Mouse (Mus musculus): ENCODE results near the gene Dclk1. TPM values are rescaled to one million over a fixed set of nuclear protein-coding genes. Genes with fewer than 3 reads are reported as not detected.

The Dclk1 gene
- polyA plus RNA-seq, 1 experiment, result 2.2 TPM

DNA sequence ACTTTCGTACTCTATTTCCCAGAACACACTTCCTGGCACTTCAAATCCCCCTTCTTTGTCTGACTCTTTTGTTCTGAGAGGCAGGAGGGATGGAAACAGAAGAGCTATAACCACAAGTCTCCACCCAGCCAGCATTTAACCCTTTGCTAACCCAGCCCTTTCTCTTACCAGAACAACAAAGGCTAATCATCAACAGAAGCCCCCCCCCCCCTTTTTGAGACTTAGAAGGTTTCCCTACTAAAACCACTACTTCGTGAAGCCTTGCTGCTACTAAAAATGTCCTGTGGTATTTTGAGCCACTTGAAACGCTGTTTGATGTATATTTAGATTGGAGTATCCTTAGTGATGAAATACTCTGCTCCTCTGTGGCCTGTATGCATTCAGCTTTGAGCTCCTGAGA lies 177.2 kb downstream of the Dclk1 start:
- Histone ChIP-seq H3K79me3 (ENCODE audit: low read depth) (no peaks in the 10 kb centered on the region), H3K79me2 (ENCODE audit: control insufficient read depth, insufficient read depth) (no peaks in the 10 kb centered on the region), H3K36me3 (ENCODE audit: control insufficient read depth, insufficient read depth) (no peaks in the 10 kb centered on the region), H3ac (ENCODE audit: control insufficient read depth, insufficient read length, low read depth) (no peak overlapping the region), H3K27me3 (ENCODE audit: control insufficient read depth, insufficient read depth, insufficient read length) (no peaks in the 10 kb centered on the region), H3K4me3 (ENCODE audit: insufficient read depth, poor library complexity, severe bottlenecking) (no peak overlapping the region)
- TF ChIP-seq USF1 (IDR thresholded peaks at IDR 0.05; ENCODE audit: low read depth), result no peak
- TF ChIP-seq MYOG (IDR thresholded peaks at IDR 0.05; ENCODE audit: control insufficient read depth, extremely low read depth, insufficient read length), result no peak
- TF ChIP-seq CEBPB (IDR thresholded peaks at IDR 0.05; ENCODE audit: low read depth), result no peak
- no peak for TF ChIP-seq FOSL1 (IDR thresholded peaks at IDR 0.05; ENCODE audit: insufficient read depth, low read length, poor library complexity, severe bottlenecking)
- TF ChIP-seq MAX (IDR thresholded peaks at IDR 0.05), result no peak
- no peak for TF ChIP-seq MYOD1 (IDR thresholded peaks at IDR 0.05; ENCODE audit: control insufficient read depth, insufficient read length, low read depth)
- no peak for TF ChIP-seq CTCF (IDR thresholded peaks at IDR 0.05; ENCODE audit: control insufficient read depth, insufficient read depth, insufficient read length)

DNA sequence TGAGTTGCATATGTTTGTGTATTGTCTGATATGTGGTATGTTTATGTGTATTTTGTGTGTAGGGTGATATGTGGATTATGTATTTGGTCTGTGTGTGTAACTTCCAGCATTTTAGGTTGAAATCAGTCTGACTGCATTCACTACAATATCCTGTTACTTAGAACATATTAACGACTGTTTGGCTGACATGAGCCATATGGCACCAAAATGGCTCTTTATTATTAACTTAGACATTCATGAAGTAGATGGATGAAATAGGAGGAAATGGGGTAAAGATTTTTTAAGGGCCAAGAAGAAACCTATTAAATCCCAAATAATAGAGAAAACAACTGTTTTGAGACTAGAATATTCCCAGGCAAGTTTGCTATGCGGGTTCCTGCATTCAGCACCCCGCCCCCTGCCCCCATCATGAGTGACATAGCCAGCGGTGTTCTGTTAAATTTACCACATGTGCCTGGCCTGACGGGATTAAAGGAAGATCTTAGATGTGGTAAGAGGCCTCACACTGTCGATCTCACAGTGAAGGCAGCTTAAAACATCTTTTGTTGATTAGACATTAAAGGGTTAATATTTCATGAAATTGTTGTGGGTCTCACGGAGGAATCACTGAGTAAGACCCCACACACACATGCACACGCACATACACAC lies 178.4 kb downstream of the Dclk1 start:
- no peaks in the 10 kb centered on the region for H3K36me3 ChIP-seq (ENCODE audit: control insufficient read depth, insufficient read depth)
- no peak overlapping the region for H3ac ChIP-seq (ENCODE audit: control insufficient read depth, insufficient read length, low read depth)
- no peak for TF ChIP-seq MYOG (IDR thresholded peaks at IDR 0.05; ENCODE audit: control insufficient read depth, extremely low read depth, insufficient read length)
- no peak for TF ChIP-seq CTCF (IDR thresholded peaks at IDR 0.05; ENCODE audit: control insufficient read depth, insufficient read depth, insufficient read length)
- no peak for TF ChIP-seq FOSL1 (IDR thresholded peaks at IDR 0.05; ENCODE audit: insufficient read depth, low read length, poor library complexity, severe bottlenecking)
- no peaks in the 10 kb centered on the region for H3K27me3 ChIP-seq (ENCODE audit: control insufficient read depth, insufficient read depth, insufficient read length)
- H3K79me2 ChIP-seq (ENCODE audit: control insufficient read depth, insufficient read depth), result no peaks in the 10 kb centered on the region
- H3K4me3 ChIP-seq (ENCODE audit: insufficient read depth, poor library complexity, severe bottlenecking), result no peak overlapping the region
- no peaks in the 10 kb centered on the region for H3K79me3 ChIP-seq (ENCODE audit: low read depth)

DNA sequence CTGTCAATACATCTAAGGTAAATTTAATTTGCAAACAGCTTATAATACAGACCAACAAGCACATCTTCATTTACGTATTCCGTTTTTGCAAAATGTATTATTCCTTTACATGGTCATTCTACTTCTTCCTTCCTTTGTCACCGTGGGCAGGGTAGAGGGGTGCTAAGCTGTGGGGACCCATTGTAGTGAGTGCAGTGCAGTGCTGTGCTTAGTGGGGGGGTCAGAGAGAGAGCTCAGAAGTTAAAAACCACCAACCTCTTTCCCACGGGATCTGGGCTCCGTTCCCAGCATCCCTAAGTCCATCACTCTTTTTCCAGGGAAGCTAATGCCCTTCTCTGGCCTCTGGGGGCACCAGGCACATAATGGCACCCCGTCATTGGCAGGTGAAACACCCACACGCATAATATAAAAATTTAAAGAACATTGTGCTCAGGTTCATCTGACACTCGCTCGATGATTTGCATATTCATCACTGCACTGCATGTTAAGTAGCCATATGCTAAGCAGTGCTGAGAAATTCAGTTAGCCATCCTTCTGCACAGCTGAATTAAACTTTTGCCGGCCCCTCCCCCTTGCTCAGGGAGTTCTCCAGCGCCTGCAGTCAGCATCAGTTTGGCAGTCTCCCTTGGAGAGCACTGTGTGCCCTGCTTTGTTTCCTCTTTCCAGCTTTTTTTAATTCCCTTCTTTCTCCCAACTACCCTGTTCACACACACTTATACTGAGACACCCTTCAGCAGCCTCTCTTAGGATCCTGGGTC lies 181.7 kb downstream of the Dclk1 start:
- Histone ChIP-seq H3K27me3 (ENCODE audit: control insufficient read depth, insufficient read depth, insufficient read length) (no peaks in the 10 kb centered on the region), H3K36me3 (ENCODE audit: control insufficient read depth, insufficient read depth) (no peaks in the 10 kb centered on the region), H3K4me3 (ENCODE audit: insufficient read depth, poor library complexity, severe bottlenecking) (no peak overlapping the region), H3K79me2 (ENCODE audit: control insufficient read depth, insufficient read depth) (no peaks in the 10 kb centered on the region), H3K79me3 (ENCODE audit: low read depth) (no peaks in the 10 kb centered on the region), H3ac (ENCODE audit: control insufficient read depth, insufficient read length, low read depth) (no peak overlapping the region)
- TF ChIP-seq CEBPB (IDR thresholded peaks at IDR 0.05; ENCODE audit: low read depth) (no peak), MAX (IDR thresholded peaks at IDR 0.05) (no peak), CTCF (IDR thresholded peaks at IDR 0.05; ENCODE audit: control insufficient read depth, insufficient read depth, insufficient read length) (no peak), MYOD1 (IDR thresholded peaks at IDR 0.05; ENCODE audit: control insufficient read depth, insufficient read length, low read depth) (no peak), USF1 (IDR thresholded peaks at IDR 0.05; ENCODE audit: low read depth) (no peak), MYOG (IDR thresholded peaks at IDR 0.05; ENCODE audit: control insufficient read depth, extremely low read depth, insufficient read length) (no peak), FOSL1 (IDR thresholded peaks at IDR 0.05; ENCODE audit: insufficient read depth, low read length, poor library complexity, severe bottlenecking) (no peak)

DNA sequence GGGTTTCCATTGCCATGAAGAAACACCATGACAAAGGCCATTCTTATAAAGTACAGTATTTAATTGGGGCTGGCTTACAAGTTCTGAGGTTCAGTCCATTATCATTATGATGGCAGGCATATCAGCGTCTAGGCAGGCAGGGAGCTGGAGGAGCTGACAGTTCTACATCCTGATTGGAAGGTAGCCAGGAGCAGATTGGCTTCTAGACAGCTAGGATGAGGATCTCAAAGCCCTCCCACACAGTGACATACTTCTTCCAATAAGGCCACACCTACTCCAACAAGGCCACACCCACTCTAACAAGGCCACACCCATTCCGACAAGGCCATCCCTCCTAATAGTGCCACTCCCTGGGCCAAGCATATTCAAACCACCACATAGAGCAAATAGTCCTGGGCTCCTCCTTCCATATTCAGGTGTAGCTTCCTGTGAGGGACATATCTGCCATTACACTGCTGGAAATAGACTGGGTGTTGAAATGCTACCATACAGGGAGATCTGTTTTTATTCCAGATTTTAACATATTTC lies 187.9 kb downstream of the Dclk1 start:
- Histone ChIP-seq H3K79me2 (ENCODE audit: control insufficient read depth, insufficient read depth) (no peaks in the 10 kb centered on the region), H3K4me3 (ENCODE audit: insufficient read depth, poor library complexity, severe bottlenecking) (no peak overlapping the region), H3K79me3 (ENCODE audit: low read depth) (no peaks in the 10 kb centered on the region), H3K27me3 (ENCODE audit: control insufficient read depth, insufficient read depth, insufficient read length) (no peaks in the 10 kb centered on the region), H3K36me3 (ENCODE audit: control insufficient read depth, insufficient read depth) (no peaks in the 10 kb centered on the region), H3ac (ENCODE audit: control insufficient read depth, insufficient read length, low read depth) (no peak overlapping the region)
- TF ChIP-seq MYOD1 (IDR thresholded peaks at IDR 0.05; ENCODE audit: control insufficient read depth, insufficient read length, low read depth), result no peak

DNA sequence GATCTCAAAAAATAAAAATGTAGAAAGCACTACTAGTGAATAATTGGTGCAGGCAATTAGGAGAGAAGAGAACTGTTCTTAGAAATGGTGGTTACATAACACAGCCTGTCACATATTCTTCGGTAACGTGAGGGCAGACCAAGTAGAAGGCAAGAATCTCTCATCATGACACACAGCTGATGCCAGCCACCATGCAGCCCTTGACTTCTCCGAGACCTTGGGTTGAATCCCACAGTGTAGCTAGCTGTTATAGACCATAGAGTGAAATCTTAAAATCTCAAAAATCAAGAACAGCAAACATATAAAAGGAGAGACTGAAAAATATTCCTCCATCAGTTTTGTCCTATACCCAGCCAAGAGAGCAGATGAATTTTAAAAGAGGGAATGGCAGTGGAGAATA lies 189.1 kb downstream of the Dclk1 start:
- H3K4me3 ChIP-seq (ENCODE audit: insufficient read depth, poor library complexity, severe bottlenecking), result no peak overlapping the region

More for the DNA sequence above, 189.1 kb downstream of the Dclk1 start:
- Histone ChIP-seq H3K79me3 (ENCODE audit: low read depth) (no peaks in the 10 kb centered on the region), H3K36me3 (ENCODE audit: control insufficient read depth, insufficient read depth) (no peaks in the 10 kb centered on the region), H3K79me2 (ENCODE audit: control insufficient read depth, insufficient read depth) (no peaks in the 10 kb centered on the region), H3K27me3 (ENCODE audit: control insufficient read depth, insufficient read depth, insufficient read length) (no peaks in the 10 kb centered on the region), H3ac (ENCODE audit: control insufficient read depth, insufficient read length, low read depth) (no peak overlapping the region)
- TF ChIP-seq MYOD1 (IDR thresholded peaks at IDR 0.05; ENCODE audit: control insufficient read depth, insufficient read length, low read depth) (no peak), CEBPB (IDR thresholded peaks at IDR 0.05; ENCODE audit: low read depth) (no peak), CTCF (IDR thresholded peaks at IDR 0.05; ENCODE audit: control insufficient read depth, insufficient read depth, insufficient read length) (no peak), FOSL1 (IDR thresholded peaks at IDR 0.05; ENCODE audit: insufficient read depth, low read length, poor library complexity, severe bottlenecking) (no peak), MAX (IDR thresholded peaks at IDR 0.05) (no peak), USF1 (IDR thresholded peaks at IDR 0.05; ENCODE audit: low read depth) (no peak), MYOG (IDR thresholded peaks at IDR 0.05; ENCODE audit: control insufficient read depth, extremely low read depth, insufficient read length) (no peak)
